Mouse (Mus musculus) ES-Bruce4 (cell line): ENCODE results near the gene Mical2. TPM values are rescaled to one million over a fixed set of nuclear protein-coding genes. Genes with fewer than 3 reads are reported as not detected.

Experiments
- H3K27ac ChIP-seq: 2 replicates; pipeline ENCODE4 v1.5.1; 2012; ENCODE audit warnings: low read length, inconsistent platforms; ENCODE audit not compliant: insufficient read depth
- H3K27me3 ChIP-seq: 2 replicates; pipeline ENCODE4 v1.6.1; 2012; ENCODE audit warnings: mild to moderate bottlenecking, low read length, inconsistent platforms; ENCODE audit not compliant: control insufficient read depth, poor library complexity, insufficient read depth, severe bottlenecking
- H3K36me3 ChIP-seq: 2 replicates; pipeline ENCODE4 v1.6.1; 2012; ENCODE audit warnings: inconsistent platforms, mild to moderate bottlenecking, low read length, moderate library complexity; ENCODE audit not compliant: control insufficient read depth, poor library complexity, insufficient read depth, severe bottlenecking
- H3K4me1 ChIP-seq: one replicate; pipeline ENCODE4 v1.8.1; 2011; ENCODE audit warnings: low read length; ENCODE audit not compliant: control insufficient read depth, insufficient read depth
- H3K4me3 ChIP-seq: 2 replicates; pipeline ENCODE4 v1.5.1; 2011; ENCODE audit warnings: low read depth, mild to moderate bottlenecking, low read length
- H3K9ac ChIP-seq: 2 replicates; pipeline ENCODE4 v1.6.1; 2012; ENCODE audit warnings: low read depth, mild to moderate bottlenecking, inconsistent platforms; ENCODE audit not compliant: poor library complexity, severe bottlenecking
- H3K9me3 ChIP-seq: replicated peaks from 2 replicates; pipeline ENCODE4 v1.6.1; 2012; ENCODE audit warnings: mild to moderate bottlenecking, low read length, inconsistent platforms; ENCODE audit not compliant: control insufficient read depth, poor library complexity, insufficient read depth, severe bottlenecking
- CTCF ChIP-seq: IDR thresholded peaks from one replicate; pipeline ENCODE4 v1.8.1; 2011; ENCODE audit warnings: low read depth, low read length
- EP300 ChIP-seq: IDR thresholded peaks from 2 replicates; pipeline ENCODE4 v1.6.1; 2011; ENCODE audit warnings: low read depth, low read length; ENCODE audit not compliant: insufficient read depth
- POLR2A ChIP-seq: IDR thresholded peaks from one replicate; pipeline ENCODE4 v1.8.1; 2011; ENCODE audit warnings: low read length; ENCODE audit not compliant: insufficient read depth
- polyA plus RNA-seq: library from polyadenylated mRNA; stranded (reverse); fragments of >200 nt; gene quantifications from 2 replicates; pipeline ENCODE4 v1.2.4, GENCODE M21; 2011; ENCODE audit warnings: low read depth; ENCODE audit not compliant: missing spikeins, insufficient read depth, insufficient read length

Mical2 gene
- polyA plus RNA-seq, 1 experiment, result 2.4 TPM

GRCm38 (mm10) chr7:112228827-112229498, 3.3 kb downstream of the Mical2 start:
- no peaks in the 10 kb centered on the region for H3K27me3 ChIP-seq

GRCm38 (mm10) chr7:112231731-112232130, 6.1 kb downstream of the Mical2 start:
- Histone ChIP-seq H3K4me3 (no peak overlapping the region), H3K27ac (no peak overlapping the region)
- no peak for TF ChIP-seq POLR2A
- TF ChIP-seq CTCF, result no peak
- no peak for TF ChIP-seq EP300

More at GRCm38 (mm10) chr7:112228827-112229498, 3.3 kb downstream of the Mical2 start:
- no peak overlapping the region for H3K27ac ChIP-seq
- TF ChIP-seq EP300 (no peak), CTCF (no peak), POLR2A (no peak)
- no peaks in the 10 kb centered on the region for H3K36me3 ChIP-seq
- H3K4me1 ChIP-seq, result no peaks in the 10 kb centered on the region
- H3K9me3 ChIP-seq, result no peaks in the 10 kb centered on the region
- no peak overlapping the region for H3K9ac ChIP-seq
- H3K4me3 ChIP-seq, result no peak overlapping the region

GRCm38 (mm10) chr7:112233345-112234005, 7.8 kb downstream of the Mical2 start:
- Histone ChIP-seq H3K36me3 (no peaks in the 10 kb centered on the region), H3K9ac (no peak overlapping the region), H3K4me3 (no peak overlapping the region), H3K27ac (no peak overlapping the region), H3K27me3 (no peaks in the 10 kb centered on the region), H3K9me3 (no peaks in the 10 kb centered on the region), H3K4me1 (no peaks in the 10 kb centered on the region)
- no peak for TF ChIP-seq EP300
- no peak for TF ChIP-seq POLR2A
- TF ChIP-seq CTCF, result no peak

More at GRCm38 (mm10) chr7:112231731-112232130, 6.1 kb downstream of the Mical2 start:
- Histone ChIP-seq H3K27me3 (no peaks in the 10 kb centered on the region), H3K4me1 (no peaks in the 10 kb centered on the region), H3K9me3 (no peaks in the 10 kb centered on the region), H3K9ac (no peak overlapping the region), H3K36me3 (no peaks in the 10 kb centered on the region)

- H3K27ac ChIP-seq, result no peak overlapping the region
- no peaks in the 10 kb centered on the region for H3K9me3 ChIP-seq
- H3K9ac ChIP-seq, result no peak overlapping the region
- no peaks in the 10 kb centered on the region for H3K36me3 ChIP-seq
- no peaks in the 10 kb centered on the region for H3K4me1 ChIP-seq
- no peak overlapping the region for H3K4me3 ChIP-seq
- no peak for TF ChIP-seq CTCF
- no peak for TF ChIP-seq EP300
- no peak for TF ChIP-seq POLR2A
- H3K27me3 ChIP-seq, result no peaks in the 10 kb centered on the region
These were observed 8.8 kb downstream of the Mical2 start for GRCm38 (mm10) chr7:112234410-112234809.

- no peaks in the 10 kb centered on the region for H3K27me3 ChIP-seq
- no peak overlapping the region for H3K27ac ChIP-seq
- H3K36me3 ChIP-seq, result no peaks in the 10 kb centered on the region
- TF ChIP-seq CTCF, result no peak
- TF ChIP-seq EP300, result no peak
- TF ChIP-seq POLR2A, result no peak
- no peak overlapping the region for H3K9ac ChIP-seq
- no peak overlapping the region for H3K4me3 ChIP-seq
- no peaks in the 10 kb centered on the region for H3K4me1 ChIP-seq
- H3K9me3 ChIP-seq, result no peaks in the 10 kb centered on the region
These were observed 9.8 kb downstream of the Mical2 start for GRCm38 (mm10) chr7:112235493-112235892.

GRCm38 (mm10) chr7:112237211-112237610, 11.6 kb downstream of the Mical2 start:
- Histone ChIP-seq H3K36me3 (no peaks in the 10 kb centered on the region), H3K4me3 (no peak overlapping the region)

More at GRCm38 (mm10) chr7:112237211-112237610, 11.6 kb downstream of the Mical2 start:
- no peaks in the 10 kb centered on the region for H3K9me3 ChIP-seq
- H3K27me3 ChIP-seq, result no peaks in the 10 kb centered on the region
- H3K9ac ChIP-seq, result no peak overlapping the region
- H3K27ac ChIP-seq, result no peak overlapping the region
- TF ChIP-seq EP300 (no peak), POLR2A (no peak), CTCF (no peak)
- H3K4me1 ChIP-seq, result no peaks in the 10 kb centered on the region
